Mouse (Mus musculus) brain, embryonic 14.5 days (tissue): ENCODE measurements around the gene Clk3. TPM values are rescaled to one million over a fixed set of nuclear protein-coding genes. Genes with fewer than 3 reads are reported as not detected.

Experiments
- DNase-seq: peaks from one replicate; pipeline ENCODE4 v3.0.0-alpha.2; 2011; ENCODE audit warnings: low read depth
- CTCF ChIP-seq: fragments of 200-500 bp; IDR thresholded peaks from 2 replicates; pipeline ENCODE4 v1.5.1; 2012; ENCODE audit warnings: inconsistent platforms, mild to moderate bottlenecking, moderate library complexity, borderline replicate concordance; ENCODE audit not compliant: insufficient read depth, insufficient read length; ENCODE audit errors: extremely low read depth
- POLR2A ChIP-seq: fragments of 200-500 bp; IDR thresholded peaks from 2 replicates; pipeline ENCODE4 v1.6.1; 2012; ENCODE audit warnings: mild to moderate bottlenecking, inconsistent platforms, borderline replicate concordance; ENCODE audit not compliant: poor library complexity, insufficient read depth, insufficient read length, severe bottlenecking; ENCODE audit errors: extremely low read depth
- polyA plus RNA-seq: library from polyadenylated mRNA; depleted of rRNA; stranded (reverse); fragments of >200 nt; gene quantifications from 2 replicates; pipeline ENCODE4 v1.2.3, GENCODE M21; 2012

Clk3 gene
- polyA plus RNA-seq, 1 experiment: 153 TPM

GRCm38 (mm10) chr9:57769539-57770069, 3.9 kb upstream of the Clk3 start:
- DNase-seq: no peak
- TF ChIP-seq CTCF (no peak), POLR2A (no peak)

- no peak for DNase-seq
- TF ChIP-seq POLR2A (no peak), CTCF (no peak)
Observed at GRCm38 (mm10) chr9:57767231-57767630, 1.6 kb upstream of the Clk3 start.

DNA sequence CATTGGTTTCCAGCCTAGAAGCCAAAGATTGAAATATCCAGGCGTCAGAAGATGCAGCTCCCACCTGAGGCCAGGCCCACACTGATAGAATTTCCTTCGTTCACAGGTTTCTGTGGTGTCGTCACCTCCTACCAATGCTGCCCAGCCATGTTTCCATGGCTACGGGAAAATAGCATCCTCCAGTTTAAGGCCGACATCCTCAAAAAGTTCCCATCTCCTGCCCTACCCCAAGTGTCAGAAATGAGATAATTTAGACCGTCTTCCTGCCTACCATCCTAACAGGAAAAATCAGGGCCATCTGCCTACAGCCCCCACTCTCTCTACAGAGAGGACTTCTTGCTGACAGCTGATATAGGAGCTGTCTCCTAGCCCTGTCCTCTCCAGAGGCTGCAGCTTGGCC, 771 bp upstream of the Clk3 start:
- DNase-seq: no peak
- TF ChIP-seq CTCF (no peak), POLR2A (no peak)

DNA sequence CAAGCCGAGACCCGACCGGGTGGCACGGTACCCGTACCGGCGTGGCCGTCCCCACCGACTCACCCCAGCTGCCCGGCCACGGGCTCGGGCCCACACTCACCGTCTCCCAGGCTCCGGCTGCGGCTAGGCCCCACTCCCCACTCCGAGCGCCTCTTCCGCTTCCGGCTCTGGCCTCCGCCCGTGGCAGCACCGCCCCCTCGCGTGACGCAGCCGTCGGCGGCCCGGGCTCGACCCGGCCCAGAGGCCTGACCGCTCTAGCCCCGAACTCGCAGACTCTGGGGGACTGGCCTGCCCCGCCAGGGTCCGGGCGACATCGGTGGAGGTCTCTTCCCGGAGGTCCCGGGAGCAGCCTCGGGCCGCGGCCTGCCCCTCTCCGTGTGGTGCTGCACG, 691 bp downstream of the Clk3 start:
- no peak for TF ChIP-seq CTCF
- peak; percentile 71 for TF ChIP-seq POLR2A

DNA sequence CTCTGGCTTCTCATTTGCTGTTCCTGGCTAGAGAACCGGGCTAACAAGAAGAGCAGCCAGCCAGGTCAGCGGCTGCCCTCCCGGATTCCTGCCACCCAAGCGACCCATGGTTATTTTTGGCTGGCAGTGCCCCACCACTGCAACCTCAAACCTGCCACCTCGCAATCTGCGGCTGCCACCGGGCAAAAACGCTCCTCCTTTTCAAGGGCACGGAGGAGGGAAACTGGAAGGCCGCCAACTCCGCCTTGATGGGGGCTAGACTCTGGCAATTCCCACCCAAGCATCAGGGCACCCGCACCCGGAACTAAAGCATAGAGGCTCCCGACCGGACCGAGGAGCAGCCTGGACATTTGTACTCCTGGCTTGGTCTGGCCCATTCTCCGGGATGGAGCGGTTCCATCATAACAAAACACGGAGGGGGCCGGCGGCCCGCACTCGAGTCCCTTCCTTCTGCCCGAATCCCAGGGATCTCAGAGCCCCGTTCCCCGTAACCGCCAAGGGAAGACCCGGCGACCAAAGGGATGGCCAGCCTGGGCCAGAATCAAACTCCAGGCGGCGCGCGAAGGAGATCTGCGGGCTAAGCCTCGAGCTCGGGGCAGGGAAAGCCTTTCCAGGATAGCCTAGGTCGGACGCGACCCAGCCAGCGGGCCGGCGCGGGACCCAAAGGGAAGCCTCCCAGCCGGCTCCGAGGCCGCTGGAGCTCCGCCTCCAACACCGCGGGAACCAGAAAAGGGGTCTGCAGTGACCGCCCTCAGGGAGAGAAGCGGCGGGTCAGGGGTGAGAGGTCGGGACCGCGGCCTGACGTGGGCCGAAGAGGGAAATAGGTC, 1.3 kb downstream of the Clk3 start:
- DNase-seq: peak; percentile 80
- no peak for TF ChIP-seq CTCF
- no peak for TF ChIP-seq POLR2A

More for the DNA sequence above, 691 bp downstream of the Clk3 start:
- peak; percentile 97 for DNase-seq

- DNase-seq: peak; percentile 46
- TF ChIP-seq CTCF (peak; percentile 57; the same call in 1 of the 2 replicates), POLR2A (no peak)
Observed at GRCm38 (mm10) chr9:57762563-57762991, 3.1 kb downstream of the Clk3 start.

DNA sequence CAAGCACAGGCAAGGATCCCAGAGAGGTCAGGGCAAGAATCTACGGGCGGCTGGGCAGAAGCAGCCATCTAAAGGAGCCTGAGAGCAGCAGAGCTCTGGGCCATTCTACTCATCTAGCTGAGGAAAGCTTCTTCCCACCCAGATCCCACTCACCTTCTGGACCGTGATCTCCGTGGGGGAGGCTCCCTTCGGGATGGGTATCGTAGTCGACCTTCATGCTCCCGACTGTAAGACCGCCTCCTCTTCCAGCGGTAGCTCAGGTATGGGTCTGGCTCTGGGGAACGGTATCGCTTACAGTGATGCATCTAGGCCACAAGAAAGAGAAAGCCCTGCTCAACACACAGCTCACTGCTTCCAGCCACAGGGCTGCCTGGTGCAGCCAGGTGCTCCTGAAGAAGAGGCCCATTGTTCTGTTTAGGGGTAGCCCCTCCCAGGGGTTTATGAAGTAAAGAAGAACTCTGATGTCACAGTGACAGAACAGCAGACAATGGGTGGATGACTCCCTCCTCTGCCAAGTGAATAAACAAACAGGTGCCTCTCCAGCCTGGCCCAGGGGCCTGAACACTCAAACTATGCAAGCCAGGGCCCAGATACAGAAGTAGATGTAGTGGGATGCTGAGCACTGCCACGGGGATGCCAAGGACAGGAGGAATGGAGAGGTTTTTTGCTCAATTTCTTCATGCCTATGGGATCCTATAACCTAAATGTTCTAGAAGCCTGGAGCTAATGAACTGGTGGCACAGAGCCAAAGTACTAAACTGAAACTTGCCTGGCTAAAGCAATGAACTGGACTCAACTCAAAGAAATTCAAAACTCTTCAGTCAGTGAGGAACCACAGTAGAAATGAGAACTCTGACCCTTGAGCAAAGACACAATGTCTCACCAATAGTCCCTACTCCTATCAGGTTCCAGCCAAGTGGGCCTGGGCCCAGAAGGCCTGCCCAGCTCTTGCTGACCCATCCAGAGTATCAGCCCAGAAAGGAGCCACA, 3.8 kb downstream of the Clk3 start:
- no peak for TF ChIP-seq CTCF
- TF ChIP-seq POLR2A: no peak
- DNase-seq: no peak

GRCm38 (mm10) chr9:57760416-57761146, 5.1 kb downstream of the Clk3 start:
- TF ChIP-seq CTCF: no peak
- TF ChIP-seq POLR2A: no peak
- DNase-seq: no peak

GRCm38 (mm10) chr9:57759289-57759688, 6.4 kb downstream of the Clk3 start:
- peak; percentile 59 for DNase-seq
- TF ChIP-seq CTCF (peak; percentile 86), POLR2A (no peak)

DNA sequence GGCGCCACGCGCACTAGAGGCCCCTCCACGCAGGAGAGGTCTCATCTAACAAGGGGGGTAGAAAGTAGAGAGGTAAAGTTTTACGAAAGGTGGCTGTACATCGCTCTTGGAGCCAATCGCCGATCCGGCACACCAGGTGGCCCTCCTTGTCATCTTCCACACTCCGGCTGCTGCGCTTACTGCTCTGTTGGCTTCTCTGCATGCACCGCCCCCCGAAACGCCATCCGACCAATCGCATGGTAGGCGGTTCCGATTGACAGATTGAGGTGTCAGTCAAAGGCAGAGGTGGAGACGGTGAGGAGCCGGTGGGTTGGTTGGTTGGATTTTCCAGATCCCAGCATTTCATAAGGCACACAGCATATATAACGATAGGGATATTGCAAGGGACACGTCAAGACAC, 7.1 kb downstream of the Clk3 start:
- DNase-seq: peak; percentile 27
- no peak for TF ChIP-seq CTCF
